Mouse (Mus musculus): ENCODE results near the gene Lingo4. TPM values are rescaled to one million over a fixed set of nuclear protein-coding genes. Genes with fewer than 3 reads are reported as not detected.

Gene Lingo4
- polyA plus RNA-seq, 1 experiment, result not detected

GRCm38 (mm10) chr3:94398943-94399481 lies 695 bp downstream of the Lingo4 start:
- H3ac ChIP-seq (ENCODE audit: control insufficient read depth, insufficient read length), result no peak overlapping the region
- peaks cover 51% of the 10 kb centered on the region for H3K27me3 ChIP-seq (ENCODE audit: control insufficient read depth, insufficient read depth, insufficient read length)
- no peak overlapping the region for H3K4me3 ChIP-seq
- H3K36me3 ChIP-seq (ENCODE audit: control insufficient read depth, insufficient read depth), result no peaks in the 10 kb centered on the region
- no peak for TF ChIP-seq SRF (IDR thresholded peaks at IDR 0.05; ENCODE audit: control insufficient read depth, insufficient read length, low read depth)
- no peak for TF ChIP-seq E2F4 (IDR thresholded peaks at IDR 0.05; ENCODE audit: insufficient read depth)
- TF ChIP-seq TCF3 (IDR thresholded peaks at IDR 0.05; ENCODE audit: insufficient read length, low read depth), result no peak
- no peak for TF ChIP-seq CEBPB (IDR thresholded peaks at IDR 0.05; ENCODE audit: insufficient read depth, poor library complexity, severe bottlenecking)
- no peak for TF ChIP-seq REST (IDR thresholded peaks at IDR 0.05; ENCODE audit: insufficient read depth, insufficient read length)
- TF ChIP-seq MAX (IDR thresholded peaks at IDR 0.05; ENCODE audit: low read depth), result no peak
- TF ChIP-seq MYOD1 (IDR thresholded peaks at IDR 0.05; ENCODE audit: control insufficient read depth in 1 of 3, insufficient read length in 2 of 3, low read depth in 2 of 3), result no peak
- TF ChIP-seq MYOG (IDR thresholded peaks at IDR 0.05; ENCODE audit: control insufficient read depth in 1 of 3, insufficient read depth in 1 of 3, insufficient read length in 2 of 3, low read depth in 2 of 3), result no peak
- TF ChIP-seq POLR2A (IDR thresholded peaks at IDR 0.05; ENCODE audit: insufficient read length, low read depth), result no peak
- TF ChIP-seq POLR2AphosphoS2 (IDR thresholded peaks at IDR 0.05; ENCODE audit: insufficient read length, low read depth), result no peak
- TF ChIP-seq TCF12 (IDR thresholded peaks at IDR 0.05; ENCODE audit: insufficient read depth, poor library complexity, severe bottlenecking), result no peak
- no peak for TF ChIP-seq USF1 (IDR thresholded peaks at IDR 0.05; ENCODE audit: low read depth)
- no peaks in the 10 kb centered on the region for H3K79me2 ChIP-seq (ENCODE audit: control insufficient read depth, insufficient read depth)
- H3K4me2 ChIP-seq (ENCODE audit: low read depth), result peak overlapping the region; percentile 22

- TF ChIP-seq POLR2A (IDR thresholded peaks at IDR 0.05; ENCODE audit: insufficient read length, low read depth) (no peak), REST (IDR thresholded peaks at IDR 0.05; ENCODE audit: insufficient read depth, insufficient read length) (no peak), USF1 (IDR thresholded peaks at IDR 0.05; ENCODE audit: low read depth) (no peak), MYOG (IDR thresholded peaks at IDR 0.05; ENCODE audit: control insufficient read depth in 1 of 3, insufficient read depth in 1 of 3, insufficient read length in 2 of 3, low read depth in 2 of 3) (no peak), POLR2AphosphoS2 (IDR thresholded peaks at IDR 0.05; ENCODE audit: insufficient read length, low read depth) (no peak), TCF3 (IDR thresholded peaks at IDR 0.05; ENCODE audit: insufficient read length, low read depth) (no peak), E2F4 (IDR thresholded peaks at IDR 0.05; ENCODE audit: insufficient read depth) (no peak), SRF (IDR thresholded peaks at IDR 0.05; ENCODE audit: control insufficient read depth, insufficient read length, low read depth) (no peak), CEBPB (IDR thresholded peaks at IDR 0.05; ENCODE audit: insufficient read depth, poor library complexity, severe bottlenecking) (no peak), MYOD1 (IDR thresholded peaks at IDR 0.05; ENCODE audit: control insufficient read depth in 1 of 3, insufficient read length in 2 of 3, low read depth in 2 of 3) (no peak), TCF12 (IDR thresholded peaks at IDR 0.05; ENCODE audit: insufficient read depth, poor library complexity, severe bottlenecking) (no peak), MAX (IDR thresholded peaks at IDR 0.05; ENCODE audit: low read depth) (no peak)
- Histone ChIP-seq H3K4me2 (ENCODE audit: low read depth) (no peak overlapping the region), H3K79me2 (ENCODE audit: control insufficient read depth, insufficient read depth) (no peaks in the 10 kb centered on the region), H3K27me3 (ENCODE audit: control insufficient read depth, insufficient read depth, insufficient read length) (peaks cover 51% of the 10 kb centered on the region), H3ac (ENCODE audit: control insufficient read depth, insufficient read length) (no peak overlapping the region), H3K4me3 (no peak overlapping the region), H3K36me3 (ENCODE audit: control insufficient read depth, insufficient read depth) (no peaks in the 10 kb centered on the region)
These were observed 1.5 kb downstream of the Lingo4 start for GRCm38 (mm10) chr3:94399663-94400310.

GRCm38 (mm10) chr3:94402451-94402850 lies 4.1 kb downstream of the Lingo4 start:
- no peaks in the 10 kb centered on the region for H3K36me3 ChIP-seq (ENCODE audit: control insufficient read depth, insufficient read depth)
- no peak overlapping the region for H3K4me2 ChIP-seq (ENCODE audit: low read depth)
- H3K4me3 ChIP-seq, result no peak overlapping the region
- TF ChIP-seq E2F4 (IDR thresholded peaks at IDR 0.05; ENCODE audit: insufficient read depth) (no peak), TCF12 (IDR thresholded peaks at IDR 0.05; ENCODE audit: insufficient read depth, poor library complexity, severe bottlenecking) (no peak), REST (IDR thresholded peaks at IDR 0.05; ENCODE audit: insufficient read depth, insufficient read length) (no peak), MYOG (IDR thresholded peaks at IDR 0.05; ENCODE audit: control insufficient read depth in 1 of 3, insufficient read depth in 1 of 3, insufficient read length in 2 of 3, low read depth in 2 of 3) (no peak), MAX (IDR thresholded peaks at IDR 0.05; ENCODE audit: low read depth) (no peak), TCF3 (IDR thresholded peaks at IDR 0.05; ENCODE audit: insufficient read length, low read depth) (no peak), USF1 (IDR thresholded peaks at IDR 0.05; ENCODE audit: low read depth) (no peak), MYOD1 (IDR thresholded peaks at IDR 0.05; ENCODE audit: control insufficient read depth in 1 of 3, insufficient read length in 2 of 3, low read depth in 2 of 3) (no peak), CEBPB (IDR thresholded peaks at IDR 0.05; ENCODE audit: insufficient read depth, poor library complexity, severe bottlenecking) (no peak), SRF (IDR thresholded peaks at IDR 0.05; ENCODE audit: control insufficient read depth, insufficient read length, low read depth) (no peak), POLR2AphosphoS2 (IDR thresholded peaks at IDR 0.05; ENCODE audit: insufficient read length, low read depth) (no peak), POLR2A (IDR thresholded peaks at IDR 0.05; ENCODE audit: insufficient read length, low read depth) (no peak)
- H3K79me2 ChIP-seq (ENCODE audit: control insufficient read depth, insufficient read depth), result no peaks in the 10 kb centered on the region
- peaks cover 42% of the 10 kb centered on the region for H3K27me3 ChIP-seq (ENCODE audit: control insufficient read depth, insufficient read depth, insufficient read length)
- no peak overlapping the region for H3ac ChIP-seq (ENCODE audit: control insufficient read depth, insufficient read length)

- Histone ChIP-seq H3K4me3 (no peak overlapping the region), H3K36me3 (ENCODE audit: control insufficient read depth, insufficient read depth) (no peaks in the 10 kb centered on the region), H3K27me3 (ENCODE audit: control insufficient read depth, insufficient read depth, insufficient read length) (peaks cover 30% of the 10 kb centered on the region), H3K4me2 (ENCODE audit: low read depth) (peak overlapping the region; percentile 51), H3ac (ENCODE audit: control insufficient read depth, insufficient read length) (no peak overlapping the region), H3K79me2 (ENCODE audit: control insufficient read depth, insufficient read depth) (no peaks in the 10 kb centered on the region)
- TF ChIP-seq MAX (IDR thresholded peaks at IDR 0.05; ENCODE audit: low read depth), result no peak
- TF ChIP-seq TCF12 (IDR thresholded peaks at IDR 0.05; ENCODE audit: insufficient read depth, poor library complexity, severe bottlenecking), result peak; percentile 65
- peak; percentile 22 to 97 (median 96) for TF ChIP-seq MYOG (IDR thresholded peaks at IDR 0.05; ENCODE audit: control insufficient read depth in 1 of 3, insufficient read depth in 1 of 3, insufficient read length in 2 of 3, low read depth in 2 of 3)
- TF ChIP-seq MYOD1 (IDR thresholded peaks at IDR 0.05; ENCODE audit: control insufficient read depth in 1 of 3, insufficient read length in 2 of 3, low read depth in 2 of 3), result peak; percentile 36 to 97 (median 92)
- no peak for TF ChIP-seq CEBPB (IDR thresholded peaks at IDR 0.05; ENCODE audit: insufficient read depth, poor library complexity, severe bottlenecking)
- TF ChIP-seq TCF3 (IDR thresholded peaks at IDR 0.05; ENCODE audit: insufficient read length, low read depth), result peak; percentile 63
These were observed 6.2 kb downstream of the Lingo4 start for GRCm38 (mm10) chr3:94404366-94405054.
